Mouse (Mus musculus) kidney, adult 2 months (tissue): ENCODE measurements around the gene Crct1. TPM values are rescaled to one million over a fixed set of nuclear protein-coding genes. Genes with fewer than 3 reads are reported as not detected.

Source experiments
- DNase-seq: peaks from one replicate; pipeline ENCODE4 v3.0.0; 2021
- H3K27ac ChIP-seq: fragments of 200-500 bp; 2 replicates; pipeline ENCODE4 v1.5.1; 2012; ENCODE audit warnings: low read depth, low read length, control low read depth, inconsistent platforms; ENCODE audit not compliant: insufficient read depth
- H3K27me3 ChIP-seq: fragments of 200-500 bp; replicated peaks from 2 replicates; pipeline ENCODE4 v1.6.1; 2012; ENCODE audit warnings: mild to moderate bottlenecking, moderate library complexity, low read length, inconsistent platforms; ENCODE audit not compliant: control insufficient read depth, insufficient read depth
- H3K36me3 ChIP-seq: fragments of 200-500 bp; 2 replicates; pipeline ENCODE4 v1.6.1; 2012; ENCODE audit warnings: mild to moderate bottlenecking, moderate library complexity, low read length, inconsistent platforms; ENCODE audit not compliant: control insufficient read depth, insufficient read depth
- H3K4me1 ChIP-seq: fragments of 200-500 bp; 2 replicates; pipeline ENCODE4 v1.6.1; 2011; ENCODE audit warnings: low read length; ENCODE audit not compliant: control insufficient read depth, insufficient read depth
- H3K4me3 ChIP-seq: fragments of 200-500 bp; 2 replicates; pipeline ENCODE4 v1.5.1; 2011; ENCODE audit warnings: mild to moderate bottlenecking, low read depth, low read length, control low read depth; ENCODE audit not compliant: insufficient read depth
- CTCF ChIP-seq: fragments of 200-500 bp; conservative IDR thresholded peaks from 2 replicates; pipeline ENCODE4 v1.5.1; 2011; ENCODE audit warnings: low read depth, mild to moderate bottlenecking, control low read depth, low read length, moderate library complexity, mixed read lengths; ENCODE audit not compliant: insufficient read depth, insufficient read length
- POLR2A ChIP-seq: fragments of 200-500 bp; IDR thresholded peaks from one replicate; pipeline ENCODE4 v1.6.1; 2011; ENCODE audit warnings: low read depth, low read length, control low read depth
- WGBS: fragments of 180-500 bp; shearing (Covaris S2); methylation state at CpG from one replicate; pipeline ENCODE4 v1.1.7; 2018; 5-methylcytosine and 5-hydroxymethylcytosine counted together
- polyA plus RNA-seq: library from polyadenylated mRNA; depleted of rRNA; stranded (reverse); fragments of >200 nt; gene quantifications from 2 replicates; pipeline ENCODE4 v1.2.3, GENCODE M21; 2012

Gene Crct1
- polyA plus RNA-seq, 1 experiment = not detected

DNA sequence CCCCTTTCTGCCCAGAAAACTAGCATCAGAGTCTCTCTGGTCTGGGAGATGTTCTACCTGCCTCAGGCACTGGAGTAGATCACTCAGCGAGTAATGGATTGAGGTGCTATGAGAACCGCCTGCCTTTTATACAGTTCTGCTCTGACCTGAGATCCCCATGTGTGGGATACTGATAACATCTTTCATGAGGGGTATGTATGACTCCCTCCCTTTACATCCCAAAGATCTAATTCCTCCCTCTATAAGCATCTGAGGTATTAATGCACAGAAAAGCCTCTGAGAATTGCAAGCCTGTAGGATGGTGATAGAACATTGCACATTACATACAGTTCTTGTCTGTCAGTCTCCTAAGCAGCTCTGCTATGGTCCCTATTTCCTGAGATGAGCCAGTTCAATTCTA lies 3.5 kb upstream of the Crct1 start, which contains the start of gene Lce1m:
Lce1m (minus strand) TSS at position 101 of the 400 bp plus-strand sequence.
- TF ChIP-seq CTCF (no peak), POLR2A (no peak)

DNA sequence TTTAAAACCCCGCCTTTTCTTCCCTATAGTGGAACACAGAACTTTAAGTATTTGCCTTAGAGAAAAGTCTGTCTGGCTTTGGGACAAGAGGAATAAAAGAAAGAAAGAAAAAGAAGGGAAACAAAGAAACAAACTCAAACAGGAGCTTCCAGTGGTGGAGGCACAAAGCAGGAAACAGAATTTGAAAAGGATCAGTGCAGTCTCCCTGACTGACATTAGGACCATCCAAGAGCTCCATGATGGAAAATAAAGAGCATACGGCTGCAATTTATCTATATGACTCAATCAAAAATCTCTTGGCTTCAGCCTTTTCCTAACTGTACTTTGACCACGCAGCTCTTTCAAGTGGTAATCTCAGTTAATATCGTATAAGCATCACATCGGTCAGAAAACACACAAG lies 616 bp downstream of the Crct1 start:
- Histone ChIP-seq H3K27ac (no peak overlapping the region), H3K4me3 (no peak overlapping the region), H3K27me3 (0 out of 2 replicates have a peak, but pooled peaks cover 2% of the 10 kb centered on the region), H3K36me3 (no peaks in the 10 kb centered on the region), H3K4me1 (no peaks in the 10 kb centered on the region)
- DNase-seq = no peak
- 30% methylated on average over 5 of the region's 5 CpGs for WGBS
- no peak for TF ChIP-seq POLR2A
- TF ChIP-seq CTCF = no peak

More for the DNA sequence above, 3.5 kb upstream of the Crct1 start, which contains the start of gene Lce1m:
- H3K36me3 ChIP-seq = no peaks in the 10 kb centered on the region
- no peak for DNase-seq
- no peak within 1 kb of the TSS for H3K4me3 ChIP-seq
- H3K27ac ChIP-seq = no peak within 1 kb of the TSS
- H3K27me3 ChIP-seq = 0 out of 2 replicates have a peak, but pooled peaks cover 2% of the 10 kb centered on the region
- H3K4me1 ChIP-seq = no peaks in the 10 kb centered on the region
- 93% methylated on average over 2 of the region's 2 CpGs for WGBS

- no peak overlapping the region for H3K27ac ChIP-seq
- WGBS = 1% methylated on average over 24 of the region's 24 CpGs
- no peak for TF ChIP-seq POLR2A
- no peak for TF ChIP-seq CTCF
- H3K4me1 ChIP-seq = no peaks in the 10 kb centered on the region
- no peaks in the 10 kb centered on the region for H3K36me3 ChIP-seq
- peak; percentile 15 for DNase-seq
- H3K27me3 ChIP-seq = 0 out of 2 replicates have a peak, but pooled peaks cover 2% of the 10 kb centered on the region
- H3K4me3 ChIP-seq = peak overlapping the region; percentile 29; the same call in 1 of the 2 replicates
These were observed 1.1 kb downstream of the Crct1 start for GRCm38 (mm10) chr3:93014378-93014801.

- Histone ChIP-seq H3K36me3 (no peaks in the 10 kb centered on the region), H3K27me3 (no peaks in the 10 kb centered on the region), H3K4me3 (no peak overlapping the region), H3K27ac (no peak overlapping the region), H3K4me1 (no peaks in the 10 kb centered on the region)
- TF ChIP-seq POLR2A (no peak), CTCF (no peak)
- no peak for DNase-seq
- WGBS = 69% methylated on average over 4 of the region's 4 CpGs
These were observed 12.6 kb downstream of the Crct1 start for GRCm38 (mm10) chr3:93002843-93003242.

GRCm38 (mm10) chr3:93000621-93001020 lies 14.9 kb downstream of the Crct1 start:
- Histone ChIP-seq H3K36me3 (no peaks in the 10 kb centered on the region), H3K4me3 (no peak overlapping the region), H3K4me1 (no peaks in the 10 kb centered on the region), H3K27me3 (no peaks in the 10 kb centered on the region), H3K27ac (no peak overlapping the region)
- no peak for TF ChIP-seq CTCF
- DNase-seq = no peak
- 59% methylated on average over 3 of the region's 3 CpGs for WGBS

GRCm38 (mm10) chr3:92998691-92999090 lies 16.8 kb downstream of the Crct1 start:
- WGBS = 4% methylated on average over 7 of the region's 7 CpGs
- Histone ChIP-seq H3K27me3 (no peaks in the 10 kb centered on the region), H3K4me3 (no peak overlapping the region), H3K27ac (no peak overlapping the region), H3K36me3 (no peaks in the 10 kb centered on the region), H3K4me1 (no peaks in the 10 kb centered on the region)
- DNase-seq = peak; percentile 68
- peak; percentile 75 for TF ChIP-seq CTCF
- no peak for TF ChIP-seq POLR2A

DNA sequence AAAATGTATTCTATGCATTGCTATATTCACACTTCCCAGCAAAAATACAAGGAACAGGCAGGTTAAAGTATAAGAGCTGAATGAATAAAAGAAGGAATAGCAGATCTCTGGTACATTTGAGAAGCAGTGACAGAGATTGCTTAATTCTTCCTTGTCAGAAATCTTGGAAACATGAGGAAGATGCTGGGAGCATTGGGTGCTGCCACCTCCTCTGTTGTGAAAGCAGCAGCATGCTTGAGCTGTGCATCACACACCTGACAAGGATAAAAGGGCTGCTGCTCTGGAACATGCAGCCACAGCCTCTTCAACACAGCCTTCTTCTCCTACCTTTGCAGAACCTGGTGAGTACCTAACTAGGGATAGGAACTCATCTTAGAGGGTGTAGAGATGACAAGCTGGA lies 23.6 kb downstream of the Crct1 start, which contains the start of gene Lce3f:
Lce3f (plus strand) TSS at position 301 of the 400 bp plus-strand sequence.
- H3K27me3 ChIP-seq = no peaks in the 10 kb centered on the region
- TF ChIP-seq CTCF (no peak), POLR2A (no peak)
- H3K4me3 ChIP-seq = no peak within 1 kb of the TSS
- H3K27ac ChIP-seq = no peak within 1 kb of the TSS
- DNase-seq = no peak
- no peaks in the 10 kb centered on the region for H3K4me1 ChIP-seq
- no peaks in the 10 kb centered on the region for H3K36me3 ChIP-seq
